Mouse (Mus musculus): ENCODE results near the gene Cnbd2. TPM values are rescaled to one million over a fixed set of nuclear protein-coding genes. Genes with fewer than 3 reads are reported as not detected.
"Not testable (repeated sequence)": the region's sequence is repeated elsewhere in the genome, so short reads cannot be mapped to it uniquely, and the experiment has no call there.

Cnbd2 gene
- polyA plus RNA-seq, 1 experiment, result 1.7 TPM

- no peaks in the 10 kb centered on the region for H3K79me2 ChIP-seq (ENCODE audit: control insufficient read depth, insufficient read depth)
- H3K4me3 ChIP-seq (ENCODE audit: insufficient read depth, poor library complexity, severe bottlenecking), result no peak overlapping the region
- TF ChIP-seq CEBPB (IDR thresholded peaks at IDR 0.05; ENCODE audit: low read depth) (no peak), MYOD1 (IDR thresholded peaks at IDR 0.05; ENCODE audit: control insufficient read depth, insufficient read length, low read depth) (no peak), CTCF (IDR thresholded peaks at IDR 0.05; ENCODE audit: control insufficient read depth, insufficient read depth, insufficient read length) (no peak), MAX (IDR thresholded peaks at IDR 0.05) (no peak), MYOG (IDR thresholded peaks at IDR 0.05; ENCODE audit: control insufficient read depth, extremely low read depth, insufficient read length) (no peak), USF1 (IDR thresholded peaks at IDR 0.05; ENCODE audit: low read depth) (no peak), FOSL1 (IDR thresholded peaks at IDR 0.05; ENCODE audit: insufficient read depth, low read length, poor library complexity, severe bottlenecking) (no peak)
- no peaks in the 10 kb centered on the region for H3K79me3 ChIP-seq (ENCODE audit: low read depth)
- H3ac ChIP-seq (ENCODE audit: control insufficient read depth, insufficient read length, low read depth), result no peak overlapping the region
- H3K27me3 ChIP-seq (ENCODE audit: control insufficient read depth, insufficient read depth, insufficient read length), result no peaks in the 10 kb centered on the region
- H3K36me3 ChIP-seq (ENCODE audit: control insufficient read depth, insufficient read depth), result no peaks in the 10 kb centered on the region
These were observed 87.4 kb downstream of the Cnbd2 start for GRCm38 (mm10) chr2:156399485-156399884.

GRCm38 (mm10) chr2:156401331-156401730 is 89.2 kb downstream of the Cnbd2 start:
- TF ChIP-seq MAX (IDR thresholded peaks at IDR 0.05) (no peak), CEBPB (IDR thresholded peaks at IDR 0.05; ENCODE audit: low read depth) (no peak), FOSL1 (IDR thresholded peaks at IDR 0.05; ENCODE audit: insufficient read depth, low read length, poor library complexity, severe bottlenecking) (no peak), MYOG (IDR thresholded peaks at IDR 0.05; ENCODE audit: control insufficient read depth, extremely low read depth, insufficient read length) (no peak), USF1 (IDR thresholded peaks at IDR 0.05; ENCODE audit: low read depth) (no peak), MYOD1 (IDR thresholded peaks at IDR 0.05; ENCODE audit: control insufficient read depth, insufficient read length, low read depth) (no peak), CTCF (IDR thresholded peaks at IDR 0.05; ENCODE audit: control insufficient read depth, insufficient read depth, insufficient read length) (no peak)
- Histone ChIP-seq H3K79me2 (ENCODE audit: control insufficient read depth, insufficient read depth) (no peaks in the 10 kb centered on the region), H3K27me3 (ENCODE audit: control insufficient read depth, insufficient read depth, insufficient read length) (no peaks in the 10 kb centered on the region), H3K36me3 (ENCODE audit: control insufficient read depth, insufficient read depth) (no peaks in the 10 kb centered on the region), H3K79me3 (ENCODE audit: low read depth) (no peaks in the 10 kb centered on the region), H3ac (ENCODE audit: control insufficient read depth, insufficient read length, low read depth) (no peak overlapping the region), H3K4me3 (ENCODE audit: insufficient read depth, poor library complexity, severe bottlenecking) (no peak overlapping the region)

GRCm38 (mm10) chr2:156402036-156402435 is 89.9 kb downstream of the Cnbd2 start:
- H3K4me3 ChIP-seq (ENCODE audit: insufficient read depth, poor library complexity, severe bottlenecking), result no peak overlapping the region
- no peaks in the 10 kb centered on the region for H3K79me2 ChIP-seq (ENCODE audit: control insufficient read depth, insufficient read depth)
- no peaks in the 10 kb centered on the region for H3K79me3 ChIP-seq (ENCODE audit: low read depth)
- TF ChIP-seq CEBPB (IDR thresholded peaks at IDR 0.05; ENCODE audit: low read depth) (no peak), MAX (IDR thresholded peaks at IDR 0.05) (no peak), MYOG (IDR thresholded peaks at IDR 0.05; ENCODE audit: control insufficient read depth, extremely low read depth, insufficient read length) (no peak), CTCF (IDR thresholded peaks at IDR 0.05; ENCODE audit: control insufficient read depth, insufficient read depth, insufficient read length) (no peak), FOSL1 (IDR thresholded peaks at IDR 0.05; ENCODE audit: insufficient read depth, low read length, poor library complexity, severe bottlenecking) (no peak)
- no peaks in the 10 kb centered on the region for H3K27me3 ChIP-seq (ENCODE audit: control insufficient read depth, insufficient read depth, insufficient read length)
- no peaks in the 10 kb centered on the region for H3K36me3 ChIP-seq (ENCODE audit: control insufficient read depth, insufficient read depth)
- H3ac ChIP-seq (ENCODE audit: control insufficient read depth, insufficient read length, low read depth), result no peak overlapping the region

- H3ac ChIP-seq (ENCODE audit: control insufficient read depth, insufficient read length, low read depth), result no peak overlapping the region
- H3K79me3 ChIP-seq (ENCODE audit: low read depth), result no peaks in the 10 kb centered on the region
- no peaks in the 10 kb centered on the region for H3K36me3 ChIP-seq (ENCODE audit: control insufficient read depth, insufficient read depth)
- H3K4me3 ChIP-seq (ENCODE audit: insufficient read depth, poor library complexity, severe bottlenecking), result no peak overlapping the region
- TF ChIP-seq MYOD1 (IDR thresholded peaks at IDR 0.05; ENCODE audit: control insufficient read depth, insufficient read length, low read depth) (no peak), CTCF (IDR thresholded peaks at IDR 0.05; ENCODE audit: control insufficient read depth, insufficient read depth, insufficient read length) (no peak), MYOG (IDR thresholded peaks at IDR 0.05; ENCODE audit: control insufficient read depth, extremely low read depth, insufficient read length) (no peak), MAX (IDR thresholded peaks at IDR 0.05) (no peak), USF1 (IDR thresholded peaks at IDR 0.05; ENCODE audit: low read depth) (no peak), FOSL1 (IDR thresholded peaks at IDR 0.05; ENCODE audit: insufficient read depth, low read length, poor library complexity, severe bottlenecking) (no peak), CEBPB (IDR thresholded peaks at IDR 0.05; ENCODE audit: low read depth) (no peak)
- no peaks in the 10 kb centered on the region for H3K79me2 ChIP-seq (ENCODE audit: control insufficient read depth, insufficient read depth)
- no peaks in the 10 kb centered on the region for H3K27me3 ChIP-seq (ENCODE audit: control insufficient read depth, insufficient read depth, insufficient read length)
These were observed 94.9 kb downstream of the Cnbd2 start for GRCm38 (mm10) chr2:156406987-156407386.

GRCm38 (mm10) chr2:156408168-156408567 is 96.1 kb downstream of the Cnbd2 start:
- no peak overlapping the region for H3ac ChIP-seq (ENCODE audit: control insufficient read depth, insufficient read length, low read depth)
- TF ChIP-seq MYOG (IDR thresholded peaks at IDR 0.05; ENCODE audit: control insufficient read depth, extremely low read depth, insufficient read length), result no peak
- no peak for TF ChIP-seq CEBPB (IDR thresholded peaks at IDR 0.05; ENCODE audit: low read depth)
- TF ChIP-seq FOSL1 (IDR thresholded peaks at IDR 0.05; ENCODE audit: insufficient read depth, low read length, poor library complexity, severe bottlenecking), result no peak
- TF ChIP-seq USF1 (IDR thresholded peaks at IDR 0.05; ENCODE audit: low read depth), result no peak
- TF ChIP-seq CTCF (IDR thresholded peaks at IDR 0.05; ENCODE audit: control insufficient read depth, insufficient read depth, insufficient read length), result no peak
- TF ChIP-seq MAX (IDR thresholded peaks at IDR 0.05), result no peak
- no peak for TF ChIP-seq MYOD1 (IDR thresholded peaks at IDR 0.05; ENCODE audit: control insufficient read depth, insufficient read length, low read depth)
- H3K79me3 ChIP-seq (ENCODE audit: low read depth), result no peaks in the 10 kb centered on the region
- H3K79me2 ChIP-seq (ENCODE audit: control insufficient read depth, insufficient read depth), result no peaks in the 10 kb centered on the region
- no peaks in the 10 kb centered on the region for H3K36me3 ChIP-seq (ENCODE audit: control insufficient read depth, insufficient read depth)
- H3K27me3 ChIP-seq (ENCODE audit: control insufficient read depth, insufficient read depth, insufficient read length), result no peaks in the 10 kb centered on the region
- H3K4me3 ChIP-seq (ENCODE audit: insufficient read depth, poor library complexity, severe bottlenecking), result no peak overlapping the region

GRCm38 (mm10) chr2:156411348-156411747 is 99.2 kb downstream of the Cnbd2 start:
- H3ac ChIP-seq (ENCODE audit: control insufficient read depth, insufficient read length, low read depth), result not testable (repeated sequence)

More at GRCm38 (mm10) chr2:156411348-156411747, 99.2 kb downstream of the Cnbd2 start:
- not testable (repeated sequence) for H3K36me3 ChIP-seq (ENCODE audit: control insufficient read depth, insufficient read depth); H3K79me2 ChIP-seq (ENCODE audit: control insufficient read depth, insufficient read depth); H3K4me3 ChIP-seq (ENCODE audit: insufficient read depth, poor library complexity, severe bottlenecking); H3K79me3 ChIP-seq (ENCODE audit: low read depth); H3K27me3 ChIP-seq (ENCODE audit: control insufficient read depth, insufficient read depth, insufficient read length)
